Mouse (Mus musculus) layer of hippocampus, adult 2 months (tissue): ENCODE data around the gene Micu1. TPM values are rescaled to one million over a fixed set of nuclear protein-coding genes. Genes with fewer than 3 reads are reported as not detected.

Experiments used
- DNase-seq, 2 experiments: peaks; one replicate each; pipeline ENCODE4 v3.0.0; 2022; ENCODE audit warnings: low spot score in 2 of 2
- H3K27ac ChIP-seq: fragments of 200-600 bp; 2 replicates; pipeline ENCODE4 v1.8.1; 2022
- H3K4me3 ChIP-seq: fragments of 200-600 bp; 2 replicates; pipeline ENCODE4 v1.8.1; 2022; ENCODE audit warnings: mild to moderate bottlenecking
- CTCF ChIP-seq: fragments of 200-600 bp; conservative IDR thresholded peaks from 2 replicates; pipeline ENCODE4 v1.8.1; 2022; ENCODE audit warnings: antibody characterized with exemption, mild to moderate bottlenecking, moderate library complexity
- total RNA-seq, 2 experiments: library from RNA; stranded (reverse); gene quantifications; 2 replicates each; pipeline ENCODE4 v1.2.3; 2021

Gene Micu1
- total RNA-seq, 2 experiments from 2014 or later, result 97.4 to 98.9 TPM

DNA sequence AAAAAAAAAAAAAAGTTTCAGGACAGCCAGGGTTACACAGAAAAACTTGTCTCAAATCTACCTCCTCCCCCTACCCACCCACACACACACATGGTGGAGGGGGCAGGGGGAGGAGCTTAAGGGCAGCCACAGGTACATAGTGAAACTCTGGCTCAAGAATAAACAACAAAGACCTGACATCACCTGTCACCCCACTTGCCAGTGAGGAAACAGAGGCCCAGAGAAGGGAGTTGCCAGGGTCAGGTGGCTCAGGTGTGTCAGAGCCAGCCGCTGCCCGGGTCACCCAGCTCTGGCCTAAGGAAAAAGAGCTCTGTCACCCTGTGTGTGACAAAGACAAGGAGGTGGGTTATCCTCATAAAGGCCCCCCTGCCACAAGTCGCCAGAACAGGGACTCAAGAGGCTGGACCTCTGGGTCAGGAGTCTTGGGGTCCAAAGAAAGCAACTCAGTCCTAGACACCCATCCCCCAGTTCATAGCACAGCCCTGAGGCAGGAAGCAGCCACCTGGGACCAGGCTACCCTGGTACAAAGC, 204.9 kb downstream of the Micu1 start:
- TF ChIP-seq CTCF, result no peak
- Histone ChIP-seq H3K4me3 (no peak overlapping the region), H3K27ac (no peak overlapping the region)
- DNase-seq, result no peak

DNA sequence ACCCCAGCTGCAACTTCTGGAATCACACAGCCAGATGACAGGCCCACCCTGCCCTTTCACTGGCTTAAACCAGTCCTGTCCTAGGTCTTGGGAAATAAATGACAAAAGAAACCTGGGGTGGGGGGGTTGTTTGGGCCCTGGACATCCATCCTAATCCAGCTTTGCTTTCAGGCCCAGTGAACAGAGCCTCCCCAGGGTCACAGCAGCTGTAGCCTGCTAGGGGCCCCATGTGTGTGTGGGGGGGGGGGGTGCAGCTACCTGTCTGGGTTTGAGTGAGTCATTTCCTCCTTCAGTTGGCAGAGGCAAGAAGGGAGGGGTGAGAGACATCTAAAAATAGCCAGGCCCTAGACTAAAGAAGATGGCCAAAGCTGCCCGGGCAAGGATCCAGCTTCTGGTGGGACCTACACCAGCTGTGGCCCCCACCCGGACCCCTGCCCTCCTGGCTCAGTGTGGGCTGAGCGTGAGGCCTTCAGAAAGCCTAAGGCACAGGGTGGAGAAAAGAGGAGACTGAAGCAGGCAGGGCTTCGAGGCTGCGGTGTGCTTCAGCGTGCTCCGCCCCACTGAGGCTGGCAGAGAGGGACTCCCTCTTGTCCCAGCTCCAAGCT, 205.5 kb downstream of the Micu1 start:
- DNase-seq, result no peak
- TF ChIP-seq CTCF, result no peak
- peak overlapping the region; percentile 64; the same call in 1 of the 2 replicates for H3K27ac ChIP-seq
- H3K4me3 ChIP-seq, result no peak overlapping the region

GRCm38 (mm10) chr10:59908776-59909315, 206.6 kb downstream of the Micu1 start:
- H3K4me3 ChIP-seq, result no peak overlapping the region
- no peak for DNase-seq
- no peak for TF ChIP-seq CTCF
- H3K27ac ChIP-seq, result peak overlapping the region; percentile 64; the same call in 1 of the 2 replicates

DNA sequence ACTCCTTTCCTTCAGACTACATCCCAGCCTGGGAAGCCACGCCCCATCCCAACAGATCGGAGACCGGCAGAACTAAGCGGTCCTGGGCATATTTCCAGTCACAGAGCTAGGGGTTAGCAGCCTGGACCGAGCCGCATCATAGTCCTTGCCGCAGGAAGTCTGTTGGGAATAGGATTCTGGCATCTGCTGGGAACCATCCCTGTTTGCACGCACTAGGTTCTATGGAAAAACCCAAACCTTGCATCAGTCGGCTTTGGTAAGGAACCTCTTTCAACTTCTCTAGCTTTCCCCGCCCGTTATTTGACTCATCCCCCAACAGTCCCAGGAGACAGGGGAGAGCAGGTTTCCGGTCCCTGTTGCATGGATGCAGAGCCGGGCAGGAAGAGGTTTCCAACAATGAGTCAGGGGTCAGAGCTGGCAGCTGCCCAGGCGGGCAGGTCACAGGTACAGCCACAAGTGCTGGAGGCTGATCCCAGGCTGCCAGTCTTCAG, 207.1 kb downstream of the Micu1 start:
- no peak for TF ChIP-seq CTCF
- peak overlapping the region; percentile 4; the same call in 1 of the 2 replicates for H3K4me3 ChIP-seq
- peak overlapping the region; percentile 53; the same call in 1 of the 2 replicates for H3K27ac ChIP-seq
- no peak for DNase-seq

DNA sequence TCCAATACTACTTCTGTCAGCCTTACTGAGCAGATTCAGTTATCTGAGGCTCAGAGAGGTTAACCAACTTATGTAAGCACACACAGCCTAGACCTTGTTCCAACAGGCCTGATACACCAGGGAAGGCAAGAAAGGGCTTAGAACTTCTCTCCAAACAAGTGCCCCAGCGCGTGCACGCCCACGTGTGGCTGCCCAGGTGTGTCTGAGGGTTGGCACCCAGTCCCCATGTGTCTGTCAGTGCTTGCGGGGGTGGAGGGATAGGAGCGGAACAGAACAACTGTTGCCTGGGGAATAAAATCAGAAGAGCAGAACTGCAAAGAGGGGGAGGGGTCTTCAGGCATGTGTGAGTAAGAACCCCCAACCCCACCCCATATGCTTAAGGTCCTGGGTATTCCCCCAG, 208.8 kb downstream of the Micu1 start:
- no peak for DNase-seq
- no peak for TF ChIP-seq CTCF
- H3K4me3 ChIP-seq, result peak overlapping the region; percentile 24; the same call in 1 of the 2 replicates
- H3K27ac ChIP-seq, result peak overlapping the region; percentile 84

GRCm38 (mm10) chr10:59911561-59912198, 209.4 kb downstream of the Micu1 start:
- no peak for DNase-seq
- TF ChIP-seq CTCF, result no peak
- Histone ChIP-seq H3K27ac (peak overlapping the region; percentile 84), H3K4me3 (peak overlapping the region; percentile 24; the same call in 1 of the 2 replicates)

Other genes starting within 250 kb of the Micu1 start
- not detected for gene Gm10322, start 86.4 kb upstream of the Micu1 start, total RNA-seq
- 10 to 100 TPM; 53.8 to 54.8 TPM for gene Mcu, start 85.8 kb upstream of the Micu1 start, total RNA-seq
- 10 to 100 TPM; 54.4 to 56.8 TPM for gene Dnajb12, start 177.1 kb downstream of the Micu1 start, total RNA-seq
- 10 to 100 TPM; 63.6 to 66.7 TPM for gene Ddit4, start 249.4 kb downstream of the Micu1 start, total RNA-seq